Mouse (Mus musculus): ENCODE measurements around the gene Hist1h2br. TPM values are rescaled to one million over a fixed set of nuclear protein-coding genes. Genes with fewer than 3 reads are reported as not detected.
"Not testable (repeated sequence)": the region's sequence is repeated elsewhere in the genome, so short reads cannot be mapped to it uniquely, and the experiment has no call there.

Gene Hist1h2br
- polyA plus RNA-seq, 1 experiment: 1.3 TPM

- 93% methylated on average over 10 of the region's 10 CpGs for WGBS
- no peak overlapping the region for H3K4me3 ChIP-seq (replicated peaks; ENCODE audit: insufficient read depth, low read depth, low read length)
- no peak for DNase-seq
- TF ChIP-seq CTCF (IDR thresholded peaks at IDR 0.05; ENCODE audit: borderline replicate concordance, insufficient read depth, low read depth, low read length) (no peak), POLR2A (IDR thresholded peaks at IDR 0.05; ENCODE audit: borderline replicate concordance, insufficient read depth, low read length) (no peak)
- H3K27me3 ChIP-seq (ENCODE audit: control insufficient read depth, insufficient read depth, low read length): no peaks in the 10 kb centered on the region
- no peak overlapping the region for H3K27ac ChIP-seq (ENCODE audit: insufficient read depth, low read length)
- no peaks in the 10 kb centered on the region for H3K4me1 ChIP-seq (ENCODE audit: control insufficient read depth, insufficient read depth, low read length)
Measured at GRCm38 (mm10) chr13:21830344-21830743, 3.2 kb upstream of the Hist1h2br start.

DNA sequence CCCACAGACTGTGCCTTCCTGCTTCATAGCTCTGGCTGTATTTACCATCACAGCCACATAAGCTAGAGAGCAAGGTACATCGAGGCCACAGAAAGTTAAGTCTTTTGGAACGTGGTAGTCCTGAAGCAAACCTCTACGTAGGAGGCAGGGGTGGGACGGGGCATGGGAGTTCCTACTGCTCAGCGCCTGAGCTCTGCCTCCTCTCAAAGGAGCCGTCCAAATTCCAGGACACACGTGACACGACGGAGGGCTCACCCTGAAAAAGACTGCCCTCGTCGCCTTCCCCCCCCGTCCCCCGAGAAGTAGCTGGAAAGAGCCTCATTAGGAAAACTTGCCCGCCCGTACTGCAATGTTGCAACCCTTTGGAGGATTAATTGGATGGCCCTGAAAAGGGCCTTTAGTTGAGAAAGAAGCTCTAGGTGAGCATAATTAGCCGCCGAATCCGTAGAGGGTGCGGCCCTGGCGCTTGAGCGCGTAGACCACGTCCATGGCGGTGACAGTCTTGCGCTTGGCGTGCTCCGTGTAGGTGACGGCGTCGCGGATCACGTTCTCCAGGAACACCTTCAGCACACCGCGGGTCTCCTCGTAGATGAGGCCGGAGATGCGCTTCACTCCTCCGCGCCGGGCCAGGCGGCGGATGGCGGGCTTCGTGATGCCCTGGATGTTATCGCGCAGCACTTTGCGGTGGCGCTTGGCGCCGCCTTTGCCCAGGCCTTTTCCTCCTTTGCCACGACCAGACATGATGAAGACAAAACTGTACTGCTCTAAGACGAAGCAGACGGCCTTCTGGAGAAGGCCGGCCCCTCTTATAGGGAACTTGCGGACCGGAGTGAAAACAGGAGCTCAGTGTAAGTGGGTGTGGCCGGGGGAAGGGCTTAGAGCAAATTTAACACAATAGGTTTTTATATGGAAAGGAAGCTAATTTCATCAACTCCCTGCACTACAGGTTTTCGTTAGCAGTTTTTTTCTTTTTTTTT, 1.8 kb upstream of the Hist1h2br start, which contains the start of gene Hist1h4n:
Hist1h4n (minus strand) TSS at position 779 of the 977 bp plus-strand sequence.
- H3K4me1 ChIP-seq (ENCODE audit: control insufficient read depth, insufficient read depth, low read length); H3K27me3 ChIP-seq (ENCODE audit: control insufficient read depth, insufficient read depth, low read length); H3K27ac ChIP-seq (ENCODE audit: insufficient read depth, low read length); H3K4me3 ChIP-seq (replicated peaks; ENCODE audit: insufficient read depth, low read depth, low read length): not testable (repeated sequence)
- DNase-seq: peak; percentile 57 to 58
- TF ChIP-seq POLR2A (IDR thresholded peaks at IDR 0.05; ENCODE audit: borderline replicate concordance, insufficient read depth, low read length): peak; percentile 28; the same call in 1 of the 2 replicates
- under 1% methylated on average over 24 of the region's 58 CpGs for WGBS

- H3K4me3 ChIP-seq (replicated peaks; ENCODE audit: insufficient read depth, low read depth, low read length); H3K4me1 ChIP-seq (ENCODE audit: control insufficient read depth, insufficient read depth, low read length); H3K27ac ChIP-seq (ENCODE audit: insufficient read depth, low read length); H3K27me3 ChIP-seq (ENCODE audit: control insufficient read depth, insufficient read depth, low read length); DNase-seq: not testable (repeated sequence)
- WGBS: no CpG with 5 or more reads among the region's 4 CpGs
Measured at GRCm38 (mm10) chr13:21840508-21840907, 7.0 kb downstream of the Hist1h2br start.

GRCm38 (mm10) chr13:21846356-21846755, 12.8 kb downstream of the Hist1h2br start:
- not testable (repeated sequence) for H3K4me1 ChIP-seq (ENCODE audit: control insufficient read depth, insufficient read depth, low read length); H3K27ac ChIP-seq (ENCODE audit: insufficient read depth, low read length); DNase-seq; H3K4me3 ChIP-seq (replicated peaks; ENCODE audit: insufficient read depth, low read depth, low read length); H3K27me3 ChIP-seq (ENCODE audit: control insufficient read depth, insufficient read depth, low read length)

DNA sequence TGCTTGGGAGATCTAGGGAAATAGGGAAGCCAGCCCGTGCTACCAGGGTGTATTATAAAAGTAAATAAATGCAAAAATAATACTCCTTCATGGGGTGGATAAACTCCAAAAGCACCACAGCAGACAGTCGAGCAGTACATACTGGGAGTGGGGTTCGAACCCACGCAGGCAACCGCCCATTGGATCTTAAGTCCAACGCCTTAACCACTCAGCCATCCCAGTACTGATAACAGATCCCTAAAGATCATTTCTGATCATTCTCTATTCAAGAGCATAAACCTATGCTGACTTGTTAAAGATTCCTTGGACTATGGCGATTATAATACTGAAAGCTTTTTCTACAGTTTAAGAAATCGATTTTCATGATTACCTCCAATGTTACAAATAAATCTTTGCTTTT, 14.3 kb downstream of the Hist1h2br start:
- TF ChIP-seq CTCF (IDR thresholded peaks at IDR 0.05; ENCODE audit: borderline replicate concordance, insufficient read depth, low read depth, low read length) (no peak), POLR2A (IDR thresholded peaks at IDR 0.05; ENCODE audit: borderline replicate concordance, insufficient read depth, low read length) (no peak)
- DNase-seq: no peak
- H3K4me1 ChIP-seq (ENCODE audit: control insufficient read depth, insufficient read depth, low read length): no peaks in the 10 kb centered on the region; the same call in 1 of the 2 replicates
- no peaks in the 10 kb centered on the region for H3K27me3 ChIP-seq (ENCODE audit: control insufficient read depth, insufficient read depth, low read length)
- H3K4me3 ChIP-seq (replicated peaks; ENCODE audit: insufficient read depth, low read depth, low read length): no peak overlapping the region
- H3K27ac ChIP-seq (ENCODE audit: insufficient read depth, low read length): no peak overlapping the region
- 38% methylated on average over 8 of the region's 8 CpGs for WGBS

DNA sequence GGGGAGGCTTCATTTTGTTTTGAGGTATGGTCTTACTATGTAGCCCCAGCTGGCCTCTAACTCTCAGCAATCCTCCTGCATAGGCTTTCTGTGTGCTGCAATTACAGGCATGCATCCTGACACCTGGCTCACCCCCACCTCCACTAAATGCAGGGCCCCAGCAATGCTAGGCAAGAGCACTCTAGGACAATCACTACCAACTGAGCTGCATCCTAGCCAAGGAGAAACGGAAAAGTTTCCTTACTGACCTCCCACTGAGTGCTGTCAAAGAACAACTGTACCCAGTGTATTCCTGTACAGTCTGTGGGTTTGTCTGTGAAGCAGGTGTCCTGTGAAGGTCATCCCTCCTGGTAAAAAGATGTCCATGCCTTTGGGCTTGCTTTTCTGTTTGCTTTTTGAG, 17.2 kb downstream of the Hist1h2br start:
- 34% methylated on average over 1 of the region's 1 CpGs for WGBS
- H3K4me3 ChIP-seq (replicated peaks; ENCODE audit: insufficient read depth, low read depth, low read length): not testable (repeated sequence)

GRCm38 (mm10) chr13:21852215-21852945, 18.8 kb downstream of the Hist1h2br start:
- TF ChIP-seq CTCF (IDR thresholded peaks at IDR 0.05; ENCODE audit: borderline replicate concordance, insufficient read depth, low read depth, low read length) (no peak), POLR2A (IDR thresholded peaks at IDR 0.05; ENCODE audit: borderline replicate concordance, insufficient read depth, low read length) (no peak)
- H3K4me3 ChIP-seq (replicated peaks; ENCODE audit: insufficient read depth, low read depth, low read length): no peak overlapping the region
- 43% methylated on average over 3 of the region's 3 CpGs for WGBS
- peak in 1 of 2 experiments; percentile 43 for DNase-seq
- H3K27me3 ChIP-seq (ENCODE audit: control insufficient read depth, insufficient read depth, low read length): no peaks in the 10 kb centered on the region
- H3K27ac ChIP-seq (ENCODE audit: insufficient read depth, low read length): no peak overlapping the region
- H3K4me1 ChIP-seq (ENCODE audit: control insufficient read depth, insufficient read depth, low read length): no peaks in the 10 kb centered on the region; the same call in 1 of the 2 replicates

More for the DNA sequence above, 17.2 kb downstream of the Hist1h2br start:
- not testable (repeated sequence) for DNase-seq; H3K27me3 ChIP-seq (ENCODE audit: control insufficient read depth, insufficient read depth, low read length); H3K27ac ChIP-seq (ENCODE audit: insufficient read depth, low read length); H3K4me1 ChIP-seq (ENCODE audit: control insufficient read depth, insufficient read depth, low read length)

- DNase-seq: peak; percentile 86 to 94
- Histone ChIP-seq H3K27me3 (ENCODE audit: control insufficient read depth, insufficient read depth, low read length) (no peaks in the 10 kb centered on the region), H3K4me3 (replicated peaks; ENCODE audit: insufficient read depth, low read depth, low read length) (peak overlapping the region; percentile 84), H3K27ac (ENCODE audit: insufficient read depth, low read length) (no peak overlapping the region), H3K4me1 (ENCODE audit: control insufficient read depth, insufficient read depth, low read length) (no peaks in the 10 kb centered on the region; the same call in 1 of the 2 replicates)
- no peak for TF ChIP-seq CTCF (IDR thresholded peaks at IDR 0.05; ENCODE audit: borderline replicate concordance, insufficient read depth, low read depth, low read length)
- no peak for TF ChIP-seq POLR2A (IDR thresholded peaks at IDR 0.05; ENCODE audit: borderline replicate concordance, insufficient read depth, low read length)
- 5% methylated on average over 11 of the region's 11 CpGs for WGBS
Measured at GRCm38 (mm10) chr13:21855146-21855545, 21.6 kb downstream of the Hist1h2br start.

All from cerebellum, adult 2 months (tissue).